Mouse (Mus musculus): ENCODE data around the gene Olfr202. TPM values are rescaled to one million over a fixed set of nuclear protein-coding genes. Genes with fewer than 3 reads are reported as not detected.
"Not testable (repeated sequence)": the region's sequence is repeated elsewhere in the genome, so short reads cannot be mapped to it uniquely, and the experiment has no call there.

Gene Olfr202
- polyA plus RNA-seq, 1 experiment from 2014 or later, result not detected

DNA sequence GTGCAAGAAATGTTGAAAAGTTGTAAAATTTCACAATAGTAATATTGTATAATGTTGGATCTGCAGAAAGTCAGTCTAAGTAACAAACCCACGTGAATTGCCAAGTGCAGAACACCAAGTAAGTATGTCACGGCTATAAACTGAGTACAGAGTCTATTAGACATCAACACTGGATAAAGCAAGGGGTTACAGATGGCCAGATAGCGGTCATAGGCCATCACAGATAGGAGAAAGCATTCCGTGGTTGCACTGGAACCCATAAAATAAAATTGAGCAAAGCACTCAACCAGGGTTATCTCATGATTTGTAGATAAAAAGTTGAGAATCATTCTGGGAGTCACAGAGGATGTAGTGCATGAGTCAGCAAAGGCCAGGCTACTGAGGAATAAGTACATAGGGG is 17.5 kb downstream of the Olfr202 start:
- H3K27me3 ChIP-seq (ENCODE audit: control insufficient read depth, insufficient read depth, low read length); H3K27ac ChIP-seq (ENCODE audit: low read depth, low read length); ATAC-seq (ENCODE audit: low read depth); H3K9me3 ChIP-seq (ENCODE audit: control insufficient read depth, low read length); H3K4me3 ChIP-seq (ENCODE audit: low read depth, low read length); H3K4me2 ChIP-seq (ENCODE audit: low read depth, low read length); H3K9ac ChIP-seq (replicated peaks; ENCODE audit: low read depth, low read length); H3K4me1 ChIP-seq (ENCODE audit: control insufficient read depth, insufficient read depth, low read length); H3K36me3 ChIP-seq (ENCODE audit: control insufficient read depth, insufficient read depth, low read length): not testable (repeated sequence)
- WGBS, result 84% methylated on average over 4 of the region's 4 CpGs

DNA sequence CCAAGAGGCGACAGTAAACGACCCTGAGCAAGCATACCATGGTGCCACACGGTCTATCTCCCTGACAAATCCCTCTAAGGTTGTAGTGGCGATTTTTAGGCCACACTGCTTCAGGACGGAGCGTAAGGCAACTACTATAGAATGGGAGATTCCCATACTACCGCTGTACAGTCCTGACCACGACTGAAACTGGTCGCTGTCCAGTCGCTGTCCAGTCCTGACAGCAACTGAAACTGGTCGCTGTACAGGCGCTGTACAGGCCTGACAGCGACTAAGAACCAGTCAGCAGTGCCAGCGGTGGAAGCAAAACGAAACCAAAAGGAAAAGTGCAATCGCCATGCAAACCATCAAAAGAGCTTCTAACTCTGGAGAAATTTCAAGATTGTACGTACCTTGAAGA is 36.9 kb downstream of the Olfr202 start:
- Histone ChIP-seq H3K4me2 (ENCODE audit: low read depth, low read length) (no peak overlapping the region), H3K36me3 (ENCODE audit: control insufficient read depth, insufficient read depth, low read length) (no peaks in the 10 kb centered on the region), H3K27ac (ENCODE audit: low read depth, low read length) (no peak overlapping the region), H3K9me3 (ENCODE audit: control insufficient read depth, low read length) (no peaks in the 10 kb centered on the region), H3K4me3 (ENCODE audit: low read depth, low read length) (no peak overlapping the region), H3K4me1 (ENCODE audit: control insufficient read depth, insufficient read depth, low read length) (no peaks in the 10 kb centered on the region), H3K9ac (replicated peaks; ENCODE audit: low read depth, low read length) (no peak overlapping the region), H3K27me3 (ENCODE audit: control insufficient read depth, insufficient read depth, low read length) (no peaks in the 10 kb centered on the region)
- ATAC-seq (ENCODE audit: low read depth), result no peak
- 91% methylated on average over 17 of the region's 17 CpGs for WGBS

Other genes starting within 250 kb of the Olfr202 start
- not detected in 2 replicates for gene Olfr187, start 247.0 kb downstream of the Olfr202 start, polyA plus RNA-seq (2014; fragmentation: Nextera tagmentation; extraction: Ambion mirVana)
- not detected in 2 replicates for gene Olfr190, start 208.8 kb downstream of the Olfr202 start, polyA plus RNA-seq (2014; fragmentation: Nextera tagmentation; extraction: Ambion mirVana)
- not detected in 2 replicates for gene Olfr191, start 197.0 kb downstream of the Olfr202 start, polyA plus RNA-seq (2014; fragmentation: Nextera tagmentation; extraction: Ambion mirVana)
- gene Olfr193, start 174.9 kb downstream of the Olfr202 start, polyA plus RNA-seq (2014; fragmentation: Nextera tagmentation; extraction: Ambion mirVana), result not detected in 2 replicates
- not detected in 2 replicates for gene Olfr194, start 165.7 kb downstream of the Olfr202 start, polyA plus RNA-seq (2014; fragmentation: Nextera tagmentation; extraction: Ambion mirVana)
- gene Olfr195, start 139.7 kb downstream of the Olfr202 start, polyA plus RNA-seq (2014; fragmentation: Nextera tagmentation; extraction: Ambion mirVana), result not detected in 2 replicates
- not detected in 2 replicates for gene Olfr196, start 116.3 kb downstream of the Olfr202 start, polyA plus RNA-seq (2014; fragmentation: Nextera tagmentation; extraction: Ambion mirVana)
- not detected in 2 replicates for gene Olfr198, start 83.3 kb downstream of the Olfr202 start, polyA plus RNA-seq (2014; fragmentation: Nextera tagmentation; extraction: Ambion mirVana)
- not detected in 2 replicates for gene Olfr199, start 67.0 kb downstream of the Olfr202 start, polyA plus RNA-seq (2014; fragmentation: Nextera tagmentation; extraction: Ambion mirVana)
- gene Olfr201, start 14.2 kb downstream of the Olfr202 start, polyA plus RNA-seq (2014; fragmentation: Nextera tagmentation; extraction: Ambion mirVana), result not detected in 2 replicates
- gene Olfr203, start 12.1 kb upstream of the Olfr202 start, polyA plus RNA-seq (2014; fragmentation: Nextera tagmentation; extraction: Ambion mirVana), result not detected in 2 replicates
- gene Olfr204, start 31.5 kb upstream of the Olfr202 start, polyA plus RNA-seq (2014; fragmentation: Nextera tagmentation; extraction: Ambion mirVana), result not detected in 2 replicates
- not detected in 2 replicates for gene Olfr205, start 44.3 kb upstream of the Olfr202 start, polyA plus RNA-seq (2014; fragmentation: Nextera tagmentation; extraction: Ambion mirVana)
- gene Olfr206, start 62.5 kb upstream of the Olfr202 start, polyA plus RNA-seq (2014; fragmentation: Nextera tagmentation; extraction: Ambion mirVana), result not detected in 2 replicates
- gene Olfr209, start 77.2 kb upstream of the Olfr202 start, polyA plus RNA-seq (2014; fragmentation: Nextera tagmentation; extraction: Ambion mirVana), result not detected in 2 replicates
- gene Gabrr3, start 120.5 kb upstream of the Olfr202 start, polyA plus RNA-seq (2014; fragmentation: Nextera tagmentation; extraction: Ambion mirVana), result 0.04 TPM in 1 of 2 replicates, not detected in the other
- 12.2 and 12.8 TPM in 2 replicates for gene Riox2, start 185.0 kb upstream of the Olfr202 start, polyA plus RNA-seq (2014; fragmentation: Nextera tagmentation; extraction: Ambion mirVana)

Data from neural tube, embryonic 14.5 days (tissue).